Mouse (Mus musculus) T-cell, adult 2 months (primary cell): ENCODE data around the gene St5.

Experiments
- DNase-seq: peaks from one replicate; pipeline ENCODE4 v3.0.0; 2022; ENCODE audit warnings: low spot score

St5 gene

GRCm38 (mm10) chr7:109700213-109700612 is 3.2 kb downstream of the St5 start:
- no peak for DNase-seq

DNA sequence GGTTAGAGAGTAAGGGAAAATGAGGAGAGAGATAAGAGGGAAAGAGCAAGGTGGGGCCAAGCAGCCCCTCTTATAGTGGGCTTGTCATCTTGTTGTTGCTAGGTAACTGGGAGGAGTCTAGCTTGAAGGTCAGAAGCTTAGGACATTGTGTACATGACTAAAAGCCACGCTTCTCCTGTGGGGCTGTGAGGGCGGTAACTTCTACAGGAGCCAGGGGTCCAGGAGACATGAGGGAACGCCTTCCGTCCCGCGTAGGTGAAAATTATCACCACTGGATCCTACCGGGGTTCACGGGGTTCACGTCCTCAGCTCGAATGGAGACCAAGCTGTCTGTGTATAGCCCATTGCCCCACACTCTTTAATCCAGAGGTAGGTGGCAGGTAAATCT is 8.1 kb downstream of the St5 start:
- no peak for DNase-seq

DNA sequence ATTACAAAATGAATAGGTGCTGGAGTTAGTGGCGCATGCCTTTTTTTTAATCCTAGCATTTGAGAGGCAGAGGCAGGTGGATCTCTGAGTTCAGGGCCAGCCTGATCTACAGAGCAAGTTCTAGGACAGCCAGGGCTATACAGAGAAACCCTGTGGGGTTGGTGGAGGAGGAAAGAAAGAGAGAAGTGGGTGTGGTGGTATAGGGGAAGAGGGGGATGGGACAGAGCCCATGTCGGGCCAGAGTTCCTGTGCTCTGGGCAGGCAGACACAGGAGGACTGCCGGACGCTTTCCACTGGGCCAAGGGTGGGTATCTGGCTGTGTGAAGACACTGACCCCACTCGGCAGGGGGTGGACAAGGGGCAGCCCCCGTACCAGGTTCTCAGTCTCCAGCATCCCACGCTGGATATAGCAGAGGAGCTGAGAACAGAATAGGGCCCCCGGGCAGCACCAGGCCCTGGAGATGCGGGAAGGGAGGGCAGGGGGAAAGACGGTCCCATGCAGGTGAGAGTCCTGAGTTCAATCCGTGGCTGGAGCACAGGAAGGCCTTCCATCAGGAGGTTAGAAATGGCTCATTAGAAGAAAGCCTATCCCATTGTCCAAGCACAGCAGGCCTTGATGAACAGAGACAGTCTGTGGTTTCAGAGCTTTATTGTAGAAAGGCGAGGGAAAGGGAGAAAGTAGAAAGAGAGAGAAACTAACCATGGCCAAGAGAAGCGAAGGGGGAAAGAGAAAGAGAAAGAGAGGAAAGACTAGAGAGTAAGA is 8.6 kb downstream of the St5 start:
- no peak for DNase-seq

GRCm38 (mm10) chr7:109690961-109691360 is 12.4 kb downstream of the St5 start:
- no peak for DNase-seq

GRCm38 (mm10) chr7:109690101-109690500 is 13.3 kb downstream of the St5 start:
- DNase-seq: no peak

DNA sequence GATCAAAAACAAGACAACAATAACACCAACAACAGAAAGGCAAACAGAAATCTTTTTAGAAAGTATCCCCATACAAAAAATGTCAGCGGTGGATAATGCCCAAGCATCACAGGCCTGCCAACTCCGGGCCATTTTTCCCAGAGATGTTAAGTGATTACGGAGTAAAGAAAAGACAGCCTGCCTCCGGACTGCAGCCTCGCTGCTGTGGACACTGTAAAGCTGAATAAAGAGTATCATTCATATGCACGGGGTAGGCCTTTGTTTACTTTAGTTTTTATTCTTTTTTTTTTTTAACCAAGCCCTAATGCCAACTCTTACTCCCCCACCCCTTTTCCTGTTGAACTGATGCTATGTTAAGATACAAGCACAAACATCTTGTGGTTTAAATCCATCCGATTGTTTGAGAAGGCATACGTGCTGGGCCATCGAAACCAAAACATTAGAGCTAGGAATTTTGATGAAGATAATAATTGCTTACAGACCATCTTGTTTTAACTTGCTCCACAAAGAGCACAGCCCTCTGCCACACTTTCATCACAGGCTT is 16.7 kb downstream of the St5 start:
- DNase-seq: no peak

DNA sequence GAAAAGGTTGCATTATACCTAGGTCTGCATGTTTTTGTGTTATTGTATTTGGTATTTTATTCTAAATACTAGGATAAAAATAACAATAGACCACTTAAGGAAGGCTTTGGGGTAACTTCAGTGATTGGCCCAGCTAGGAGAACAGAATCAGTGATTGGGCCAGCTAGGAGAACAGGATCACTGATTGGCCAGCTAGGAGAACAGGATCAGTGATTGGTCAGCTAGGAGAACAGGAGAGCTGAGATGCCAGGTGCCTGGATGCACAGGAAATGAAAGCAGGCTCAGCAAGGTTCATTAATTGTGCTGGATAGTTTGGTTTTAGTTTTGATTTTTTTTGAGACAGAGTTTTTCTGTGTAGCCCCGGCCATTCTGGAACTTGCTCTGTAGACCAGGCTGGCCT is 22.5 kb downstream of the St5 start:
- no peak for DNase-seq

GRCm38 (mm10) chr7:109680284-109680683 is 23.1 kb downstream of the St5 start:
- DNase-seq: no peak

DNA sequence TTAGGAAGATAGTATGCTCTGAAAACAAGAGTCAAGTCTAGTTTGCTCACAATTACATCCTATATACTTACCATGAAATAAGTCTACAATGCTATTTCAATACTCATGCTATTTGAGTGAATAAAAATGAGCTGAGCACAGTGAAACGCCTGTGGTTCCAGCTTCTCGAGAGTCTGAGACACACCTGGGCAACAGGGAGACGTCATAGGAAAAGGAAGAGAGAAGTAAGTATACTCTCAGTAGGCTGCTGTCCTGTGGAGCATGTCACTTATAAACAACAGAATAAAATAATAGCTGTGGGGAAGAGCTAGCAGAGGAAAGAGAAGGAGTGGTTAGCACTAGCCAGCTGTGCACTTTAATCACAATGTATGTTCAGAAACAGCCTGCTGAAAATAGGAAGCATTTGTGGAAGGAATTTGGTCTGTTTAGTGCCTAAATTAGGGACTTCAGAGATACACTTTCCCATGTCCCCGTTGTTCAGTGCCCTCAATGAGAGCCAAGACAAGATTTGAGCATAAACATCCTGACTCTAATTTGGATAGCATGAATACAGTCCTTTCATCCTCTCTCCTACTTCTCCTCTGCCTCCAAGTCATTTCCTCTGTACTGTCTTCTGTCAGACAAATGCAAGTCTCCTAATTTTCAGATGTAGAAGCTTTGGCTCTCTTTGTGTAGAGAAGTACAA is 28.3 kb downstream of the St5 start:
- no peak for DNase-seq

DNA sequence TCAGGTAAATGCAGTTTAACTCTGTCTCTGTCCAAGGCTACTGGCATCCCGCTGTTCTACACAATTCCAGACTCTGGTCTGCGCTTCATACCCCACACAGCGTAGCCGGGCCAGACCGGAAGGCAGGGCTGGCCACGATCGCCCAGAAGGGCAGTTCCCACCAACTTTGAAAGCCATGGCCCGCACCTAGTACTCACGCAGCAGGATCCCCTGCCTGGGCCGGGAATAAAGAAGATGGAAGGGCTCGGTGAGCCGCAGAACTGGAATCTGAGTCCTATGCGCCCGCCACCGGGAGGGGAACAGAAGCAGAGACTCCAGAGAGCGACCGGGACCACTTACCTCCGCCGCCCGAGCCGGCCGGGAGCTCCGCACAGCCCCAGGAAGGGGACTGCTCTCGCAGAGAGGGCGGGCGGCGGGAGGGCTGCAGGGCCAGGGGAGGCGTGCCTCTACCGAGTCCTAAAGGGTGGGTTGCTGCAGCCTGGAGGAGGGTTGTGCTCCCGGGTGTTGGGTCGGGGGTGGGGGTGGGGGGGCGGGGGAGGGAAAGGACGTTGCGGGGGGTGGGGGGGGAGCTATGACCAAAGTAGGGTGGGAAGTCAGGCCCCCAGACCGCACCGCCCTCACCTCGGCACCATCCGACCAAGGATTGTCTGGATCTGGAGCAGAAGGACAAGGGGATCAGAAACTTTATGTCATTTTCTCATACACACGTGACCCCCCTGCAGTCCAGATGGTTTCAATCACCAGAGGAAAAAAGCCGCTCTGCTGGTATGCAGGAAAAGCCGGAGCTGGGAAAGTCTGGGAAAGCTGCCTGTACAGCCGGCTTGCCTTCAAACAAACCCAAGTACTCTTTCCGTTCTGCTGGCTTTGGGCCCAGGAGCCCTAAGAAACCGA is 31.6 kb downstream of the St5 start:
- DNase-seq: peak; percentile 1

GRCm38 (mm10) chr7:109669426-109670170 is 33.8 kb downstream of the St5 start:
- no peak for DNase-seq

DNA sequence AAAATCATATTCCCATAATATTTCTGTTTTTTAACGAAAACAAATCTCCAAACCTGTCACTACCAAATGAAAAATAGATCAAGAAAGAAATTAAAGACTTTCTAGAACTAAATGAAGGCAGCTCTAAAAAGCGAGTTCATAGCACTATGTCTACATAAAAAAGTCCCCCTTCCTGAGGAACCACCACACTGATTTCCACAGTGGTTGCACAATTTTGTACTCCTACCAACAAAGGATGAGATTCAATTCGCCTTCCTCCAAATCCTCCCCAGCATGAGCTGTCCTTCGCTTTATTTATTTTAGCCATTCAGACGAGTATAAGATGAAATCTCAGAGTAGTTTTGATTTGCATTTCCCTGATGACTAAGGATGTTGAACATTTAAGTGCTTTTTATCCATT is 36.7 kb downstream of the St5 start:
- DNase-seq: no peak

DNA sequence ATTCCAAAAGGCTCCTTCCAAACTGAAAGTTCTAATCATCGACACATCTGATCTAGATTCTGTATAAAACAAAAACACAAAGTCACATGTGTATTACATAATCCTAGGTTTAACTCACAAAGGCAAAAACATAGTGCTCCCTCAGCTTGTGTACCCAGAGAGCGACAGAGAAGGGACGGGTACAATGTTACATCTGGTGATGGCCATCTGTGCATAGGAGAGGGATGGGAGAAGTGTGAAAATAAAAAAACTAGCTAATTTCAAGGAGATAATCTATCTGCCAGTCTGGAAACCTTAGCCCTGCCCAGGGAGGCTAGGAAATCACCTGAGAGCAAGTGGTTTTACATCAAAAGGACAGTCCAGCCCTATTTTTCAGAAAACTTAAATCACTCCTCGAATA is 40.8 kb downstream of the St5 start:
- DNase-seq: no peak

GRCm38 (mm10) chr7:109659278-109659677 is 44.1 kb downstream of the St5 start:
- no peak for DNase-seq

GRCm38 (mm10) chr7:109657884-109658283 is 45.5 kb downstream of the St5 start:
- no peak for DNase-seq

DNA sequence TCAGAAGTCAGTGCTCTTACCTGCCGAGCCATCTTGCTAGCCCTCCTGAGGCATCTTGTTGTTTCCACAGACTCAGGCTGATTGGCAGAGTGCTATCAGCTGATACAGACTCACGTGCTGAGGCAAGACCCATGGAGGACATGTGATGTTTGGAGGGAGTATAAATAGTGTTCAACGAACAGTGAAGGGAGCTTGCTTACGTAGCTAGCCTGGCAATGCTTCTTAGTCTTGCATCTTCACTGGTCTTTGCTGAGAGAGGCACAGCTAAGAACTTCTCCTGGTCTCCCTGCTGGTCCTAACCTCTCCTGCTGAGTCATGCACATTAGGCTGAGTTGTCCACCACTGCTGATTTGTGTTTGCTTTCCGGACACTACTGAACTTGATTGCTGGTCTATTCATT is 48.5 kb downstream of the St5 start:
- DNase-seq: no peak

- no peak for DNase-seq
Measured at GRCm38 (mm10) chr7:109648812-109649594, 54.4 kb downstream of the St5 start.

DNA sequence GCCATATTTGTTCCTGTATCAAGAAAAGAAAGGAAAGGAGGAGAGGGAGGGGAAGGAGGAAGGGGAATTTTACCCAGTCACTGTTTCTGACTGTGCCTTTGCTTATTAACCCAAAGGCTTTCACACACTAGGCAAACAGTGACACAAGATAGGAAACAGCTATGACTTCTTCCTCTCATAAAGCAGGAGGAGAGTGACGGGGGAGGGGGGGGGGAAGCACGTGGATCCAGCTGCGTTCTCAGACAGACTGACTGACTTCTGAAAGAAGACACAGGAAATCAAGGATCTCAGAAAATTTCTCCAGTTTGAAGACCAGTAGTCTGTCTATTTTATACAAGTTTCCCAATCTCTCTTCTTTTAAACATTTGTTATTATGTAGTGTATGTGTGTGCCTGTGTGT is 56.8 kb downstream of the St5 start:
- DNase-seq: no peak

- DNase-seq: no peak
Measured at GRCm38 (mm10) chr7:109643305-109643994, 60.0 kb downstream of the St5 start.

GRCm38 (mm10) chr7:109641963-109642362 is 61.4 kb downstream of the St5 start:
- DNase-seq: no peak
